Mouse (Mus musculus) splenic B cell, adult 2 months (primary cell): ENCODE results near the gene Itk.
A peak's percentile ranks its signal among the peaks of the same experiment; 100 is the strongest.

Source experiments
- DNase-seq: peaks from one replicate; pipeline ENCODE4 v3.0.0-alpha.2; 2011; ENCODE audit warnings: low read depth, low spot score
- H3K27me3 ChIP-seq: 2 replicates; pipeline ENCODE4 v1.6.1; 2012; ENCODE audit warnings: mild to moderate bottlenecking, low read length, moderate library complexity, mixed read lengths; ENCODE audit not compliant: control insufficient read depth, poor library complexity, insufficient read depth, severe bottlenecking
- H3K36me3 ChIP-seq: 2 replicates; pipeline ENCODE4 v1.6.1; 2012; ENCODE audit warnings: mild to moderate bottlenecking, low read length, moderate library complexity, mixed read lengths; ENCODE audit not compliant: control insufficient read depth, poor library complexity, insufficient read depth, severe bottlenecking

The Itk gene

GRCm38 (mm10) chr11:46377819-46378782 lies 11.2 kb downstream of the Itk start:
- no peaks in the 10 kb centered on the region for H3K27me3 ChIP-seq
- DNase-seq = no peak
- H3K36me3 ChIP-seq = no peaks in the 10 kb centered on the region

- Histone ChIP-seq H3K36me3 (no peaks in the 10 kb centered on the region), H3K27me3 (no peaks in the 10 kb centered on the region)
- DNase-seq = no peak
Measured at GRCm38 (mm10) chr11:46377316-46377715, 12.0 kb downstream of the Itk start.

GRCm38 (mm10) chr11:46375015-46375414 lies 14.3 kb downstream of the Itk start:
- no peak for DNase-seq
- Histone ChIP-seq H3K27me3 (no peaks in the 10 kb centered on the region), H3K36me3 (no peaks in the 10 kb centered on the region)

- Histone ChIP-seq H3K36me3 (no peaks in the 10 kb centered on the region), H3K27me3 (no peaks in the 10 kb centered on the region)
- DNase-seq = peak; percentile 67
Measured at GRCm38 (mm10) chr11:46373071-46374030, 16.0 kb downstream of the Itk start.

GRCm38 (mm10) chr11:46372331-46372953 lies 16.9 kb downstream of the Itk start:
- DNase-seq = no peak
- Histone ChIP-seq H3K27me3 (no peaks in the 10 kb centered on the region), H3K36me3 (no peaks in the 10 kb centered on the region)

GRCm38 (mm10) chr11:46371250-46371649 lies 18.1 kb downstream of the Itk start:
- Histone ChIP-seq H3K27me3 (no peaks in the 10 kb centered on the region), H3K36me3 (no peaks in the 10 kb centered on the region)
- DNase-seq = no peak

- Histone ChIP-seq H3K27me3 (no peaks in the 10 kb centered on the region), H3K36me3 (no peaks in the 10 kb centered on the region)
- peak; percentile 12 for DNase-seq
Measured at GRCm38 (mm10) chr11:46370457-46370856, 18.9 kb downstream of the Itk start.

GRCm38 (mm10) chr11:46366357-46366756 lies 23.0 kb downstream of the Itk start:
- H3K36me3 ChIP-seq = no peaks in the 10 kb centered on the region
- DNase-seq = no peak
- H3K27me3 ChIP-seq = no peaks in the 10 kb centered on the region

GRCm38 (mm10) chr11:46365744-46366143 lies 23.6 kb downstream of the Itk start:
- Histone ChIP-seq H3K36me3 (no peaks in the 10 kb centered on the region), H3K27me3 (no peaks in the 10 kb centered on the region)
- DNase-seq = no peak

GRCm38 (mm10) chr11:46363864-46364263 lies 25.5 kb downstream of the Itk start:
- no peaks in the 10 kb centered on the region for H3K27me3 ChIP-seq
- H3K36me3 ChIP-seq = no peaks in the 10 kb centered on the region
- no peak for DNase-seq

- no peaks in the 10 kb centered on the region for H3K27me3 ChIP-seq
- no peaks in the 10 kb centered on the region for H3K36me3 ChIP-seq
- no peak for DNase-seq
Measured at GRCm38 (mm10) chr11:46362061-46363022, 27.0 kb downstream of the Itk start.

GRCm38 (mm10) chr11:46360991-46361665 lies 28.2 kb downstream of the Itk start:
- no peak for DNase-seq
- no peaks in the 10 kb centered on the region for H3K36me3 ChIP-seq
- H3K27me3 ChIP-seq = no peaks in the 10 kb centered on the region

GRCm38 (mm10) chr11:46358369-46358768 lies 30.9 kb downstream of the Itk start:
- no peak for DNase-seq

More at GRCm38 (mm10) chr11:46358369-46358768, 30.9 kb downstream of the Itk start:
- H3K36me3 ChIP-seq = no peaks in the 10 kb centered on the region
- H3K27me3 ChIP-seq = no peaks in the 10 kb centered on the region
